Mouse (Mus musculus): Measurements from ENCODE around the gene Prpf3. TPM values are rescaled to one million over a fixed set of nuclear protein-coding genes. Genes with fewer than 3 reads are reported as not detected.

Prpf3 gene
- polyA plus RNA-seq, 1 experiment from 2014 or later = 65.8 TPM

- Histone ChIP-seq H3K27me3 (ENCODE audit: low read depth, poor library complexity, severe bottlenecking) (peaks cover 5% of the 10 kb centered on the region; the same call in 1 of the 2 replicates), H3K27ac (replicated peaks) (peak overlapping the region; percentile 53), H3K4me3 (peak overlapping the region; percentile 16), H3K4me1 (peaks cover 41% of the 10 kb centered on the region), H3K9me3 (replicated peaks) (no peaks in the 10 kb centered on the region), H3K36me3 (peaks cover 8% of the 10 kb centered on the region)
- no peak for DNase-seq (ENCODE audit: low spot score)
- 40% methylated on average over 11 of the region's 11 CpGs for WGBS
Observed at GRCm38 (mm10) chr3:95892066-95893052, 36.7 kb upstream of the Prpf3 start.

GRCm38 (mm10) chr3:95891211-95892065, 35.8 kb upstream of the Prpf3 start, which contains the start of gene BC028528:
Gene BC028528 (minus strand): TSS chr3:95892005.
- H3K9me3 ChIP-seq (replicated peaks) = no peaks in the 10 kb centered on the region
- peaks cover 5% of the 10 kb centered on the region; the same call in 1 of the 2 replicates for H3K27me3 ChIP-seq (ENCODE audit: low read depth, poor library complexity, severe bottlenecking)
- H3K27ac ChIP-seq (replicated peaks) = peak within 1 kb of the TSS; percentile 53
- DNase-seq (ENCODE audit: low spot score) = no peak
- H3K36me3 ChIP-seq = peaks cover 7% of the 10 kb centered on the region
- H3K4me1 ChIP-seq = peaks cover 41% of the 10 kb centered on the region
- 26% methylated on average over 12 of the region's 12 CpGs for WGBS
- peak within 1 kb of the TSS; percentile 16 for H3K4me3 ChIP-seq

DNA sequence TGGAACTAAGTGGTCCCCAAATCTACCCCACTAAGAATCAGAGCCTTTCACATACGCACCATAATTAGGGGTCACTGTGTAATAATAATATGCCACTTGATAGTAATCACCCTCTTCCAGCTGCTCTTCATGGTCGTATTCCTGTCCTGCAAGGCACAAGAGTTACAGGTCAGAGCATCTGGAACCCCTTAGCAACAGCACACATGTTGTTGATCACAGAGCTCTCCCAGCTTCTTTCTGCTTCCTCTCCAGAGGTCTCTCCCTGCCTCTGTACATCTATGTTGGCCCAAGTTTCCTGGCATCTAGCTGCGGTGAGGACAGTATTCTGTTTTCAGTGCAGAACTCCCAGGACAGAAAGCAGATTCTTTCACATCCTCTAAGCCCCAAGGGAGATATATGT, 34.0 kb upstream of the Prpf3 start:
- Histone ChIP-seq H3K36me3 (no peaks in the 10 kb centered on the region), H3K4me3 (no peak overlapping the region), H3K4me1 (peaks cover 30% of the 10 kb centered on the region), H3K9me3 (replicated peaks) (no peaks in the 10 kb centered on the region), H3K27ac (replicated peaks) (no peak overlapping the region), H3K27me3 (ENCODE audit: low read depth, poor library complexity, severe bottlenecking) (peaks cover 5% of the 10 kb centered on the region; the same call in 1 of the 2 replicates)
- WGBS = 79% methylated on average over 3 of the region's 3 CpGs
- no peak for DNase-seq (ENCODE audit: low spot score)

DNA sequence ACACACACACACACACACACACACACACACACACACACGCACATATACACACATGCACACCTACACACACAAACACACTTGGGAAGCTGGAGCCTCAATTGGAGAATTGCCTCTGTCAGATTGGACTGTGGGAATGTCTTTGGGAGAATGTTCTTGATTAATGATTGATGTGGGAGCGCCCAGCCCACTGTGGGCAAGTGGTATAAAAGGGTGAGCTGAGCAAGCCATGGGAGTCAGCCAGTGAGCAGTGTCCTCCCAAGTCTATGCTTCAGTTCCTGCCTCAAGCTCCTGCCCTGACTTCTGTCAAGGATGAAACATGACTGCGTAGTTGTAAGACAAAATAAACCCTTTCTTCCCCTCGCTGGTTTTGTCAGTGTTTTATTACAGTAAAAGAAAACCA, 31.9 kb upstream of the Prpf3 start:
- WGBS = 78% methylated on average over 4 of the region's 4 CpGs
- no peak overlapping the region for H3K27ac ChIP-seq (replicated peaks)

DNA sequence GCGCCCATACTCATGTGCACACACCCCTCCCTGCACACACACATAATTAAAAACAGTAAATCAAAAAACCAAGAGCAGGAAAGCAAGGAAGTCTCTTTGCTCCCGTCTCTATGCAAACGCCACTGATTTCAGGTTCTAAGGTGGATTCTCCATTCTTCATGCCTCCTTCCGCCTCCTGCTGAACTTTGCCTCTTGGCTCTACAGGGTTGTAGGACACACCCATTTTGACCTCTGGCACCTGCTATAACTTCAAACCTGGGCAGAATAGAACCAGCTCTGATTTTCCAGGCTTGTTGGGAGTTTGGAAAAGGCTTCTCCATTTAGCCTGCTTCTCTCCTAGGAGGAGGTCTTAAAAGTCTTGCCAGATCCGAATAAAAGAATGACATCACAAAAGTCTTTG, 28.7 kb upstream of the Prpf3 start:
- Histone ChIP-seq H3K4me3 (no peak overlapping the region), H3K27me3 (ENCODE audit: low read depth, poor library complexity, severe bottlenecking) (peaks cover 17% of the 10 kb centered on the region), H3K9me3 (replicated peaks) (no peaks in the 10 kb centered on the region), H3K36me3 (no peaks in the 10 kb centered on the region), H3K27ac (replicated peaks) (no peak overlapping the region), H3K4me1 (peaks cover 25% of the 10 kb centered on the region)
- DNase-seq (ENCODE audit: low spot score) = no peak
- WGBS = 85% methylated on average over 5 of the region's 5 CpGs

More for the DNA sequence above, 31.9 kb upstream of the Prpf3 start:
- peaks cover 9% of the 10 kb centered on the region; the same call in 1 of the 2 replicates for H3K27me3 ChIP-seq (ENCODE audit: low read depth, poor library complexity, severe bottlenecking)
- H3K9me3 ChIP-seq (replicated peaks) = no peaks in the 10 kb centered on the region
- no peak overlapping the region for H3K4me3 ChIP-seq
- DNase-seq (ENCODE audit: low spot score) = no peak
- H3K4me1 ChIP-seq = peaks cover 21% of the 10 kb centered on the region
- no peaks in the 10 kb centered on the region for H3K36me3 ChIP-seq

- H3K4me1 ChIP-seq = peaks cover 25% of the 10 kb centered on the region
- DNase-seq (ENCODE audit: low spot score) = peak; percentile 57
- peak overlapping the region; percentile 75 for H3K27ac ChIP-seq (replicated peaks)
- peak overlapping the region; percentile 68 for H3K4me3 ChIP-seq
- 3% methylated on average over 24 of the region's 24 CpGs for WGBS
- peaks cover 6% of the 10 kb centered on the region; the same call in 1 of the 2 replicates for H3K36me3 ChIP-seq
- H3K27me3 ChIP-seq (ENCODE audit: low read depth, poor library complexity, severe bottlenecking) = peaks cover 17% of the 10 kb centered on the region
- H3K9me3 ChIP-seq (replicated peaks) = no peaks in the 10 kb centered on the region
Observed at GRCm38 (mm10) chr3:95882816-95883425, 27.2 kb upstream of the Prpf3 start.

- peak; percentile 95 for DNase-seq (ENCODE audit: low spot score)
- H3K9me3 ChIP-seq (replicated peaks) = no peaks in the 10 kb centered on the region
- H3K27ac ChIP-seq (replicated peaks) = peak within 1 kb of the TSS; percentile 75
- H3K4me3 ChIP-seq = peak within 1 kb of the TSS; percentile 68
- H3K36me3 ChIP-seq = peaks cover 6% of the 10 kb centered on the region; the same call in 1 of the 2 replicates
- H3K4me1 ChIP-seq = peaks cover 25% of the 10 kb centered on the region
- under 1% methylated on average over 66 of the region's 66 CpGs for WGBS
- H3K27me3 ChIP-seq (ENCODE audit: low read depth, poor library complexity, severe bottlenecking) = peaks cover 17% of the 10 kb centered on the region
Observed at GRCm38 (mm10) chr3:95881979-95882815, 26.5 kb upstream of the Prpf3 start, which contains the start of gene Ciart. Gene Ciart (minus strand): TSS chr3:95882251.

DNA sequence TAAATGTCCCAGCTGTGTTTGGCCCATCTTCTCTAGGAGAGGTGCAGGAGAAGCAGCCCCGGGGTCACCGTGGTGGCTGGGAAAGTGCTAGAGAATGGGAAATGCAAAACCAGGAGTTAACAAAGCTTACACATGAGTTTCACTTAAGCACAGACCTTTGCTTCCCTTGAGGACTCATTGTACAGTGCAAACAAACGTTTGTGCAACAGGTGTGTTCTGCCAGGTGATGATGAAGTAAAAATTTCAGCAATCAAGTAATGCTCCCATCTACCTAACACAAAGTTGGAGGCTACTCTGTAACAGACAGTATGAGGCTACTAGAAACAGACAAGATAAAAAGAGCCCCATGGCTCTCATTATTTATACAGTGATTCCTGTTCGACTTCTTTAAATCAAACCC, 23.4 kb upstream of the Prpf3 start:
- 89% methylated on average over 4 of the region's 4 CpGs for WGBS
- H3K4me3 ChIP-seq = no peak overlapping the region
- peaks cover 13% of the 10 kb centered on the region for H3K27me3 ChIP-seq (ENCODE audit: low read depth, poor library complexity, severe bottlenecking)
- peaks cover 25% of the 10 kb centered on the region for H3K4me1 ChIP-seq
- H3K36me3 ChIP-seq = peaks cover 10% of the 10 kb centered on the region; the same call in 1 of the 2 replicates
- no peaks in the 10 kb centered on the region for H3K9me3 ChIP-seq (replicated peaks)
- no peak for DNase-seq (ENCODE audit: low spot score)
- H3K27ac ChIP-seq (replicated peaks) = no peak overlapping the region

- 84% methylated on average over 7 of the region's 7 CpGs for WGBS
- H3K27me3 ChIP-seq (ENCODE audit: low read depth, poor library complexity, severe bottlenecking) = no peaks in the 10 kb centered on the region
- H3K4me1 ChIP-seq = peaks cover 19% of the 10 kb centered on the region
- no peak for DNase-seq (ENCODE audit: low spot score)
- H3K36me3 ChIP-seq = peaks cover 37% of the 10 kb centered on the region
- peak overlapping the region; percentile 87; the same call in 1 of the 2 replicates for H3K27ac ChIP-seq (replicated peaks)
- H3K9me3 ChIP-seq (replicated peaks) = no peaks in the 10 kb centered on the region
- H3K4me3 ChIP-seq = peak overlapping the region; percentile 81
Observed at GRCm38 (mm10) chr3:95872048-95872447, 16.4 kb upstream of the Prpf3 start.

DNA sequence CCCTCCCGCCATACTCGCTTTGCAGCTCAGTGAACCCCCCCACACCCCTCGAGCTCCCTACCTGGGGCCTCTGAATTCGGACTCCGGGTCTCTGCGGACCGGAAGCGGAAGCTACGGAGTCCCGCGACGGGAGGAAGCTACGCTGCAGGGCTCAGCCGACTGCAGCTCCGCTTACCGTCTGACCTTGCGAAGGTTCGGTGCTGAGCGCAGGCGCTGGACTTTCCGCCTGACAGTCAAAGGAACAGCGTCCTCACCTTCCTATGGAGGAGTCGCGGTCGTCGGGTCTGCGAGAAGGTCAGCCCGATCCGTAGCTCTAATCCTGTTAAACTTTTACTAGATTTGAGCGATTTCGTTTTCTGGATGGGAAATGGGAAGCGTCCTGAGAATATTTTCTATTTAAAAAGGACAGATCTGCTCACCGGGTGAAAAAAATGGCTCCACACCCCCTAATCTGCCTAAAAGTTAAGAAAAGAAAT, 15.7 kb upstream of the Prpf3 start, which contains the start of gene Mrps21:
Gene Mrps21, minus strand, starts transcription at position 128 of the 476 bp plus-strand sequence.
- Histone ChIP-seq H3K36me3 (peaks cover 43% of the 10 kb centered on the region), H3K27ac (replicated peaks) (peak within 1 kb of the TSS; percentile 87), H3K27me3 (ENCODE audit: low read depth, poor library complexity, severe bottlenecking) (no peaks in the 10 kb centered on the region), H3K9me3 (replicated peaks) (no peaks in the 10 kb centered on the region), H3K4me3 (peak within 1 kb of the TSS; percentile 81), H3K4me1 (peaks cover 19% of the 10 kb centered on the region)
- DNase-seq (ENCODE audit: low spot score) = peak; percentile 88
- WGBS = under 1% methylated on average over 33 of the region's 33 CpGs

DNA sequence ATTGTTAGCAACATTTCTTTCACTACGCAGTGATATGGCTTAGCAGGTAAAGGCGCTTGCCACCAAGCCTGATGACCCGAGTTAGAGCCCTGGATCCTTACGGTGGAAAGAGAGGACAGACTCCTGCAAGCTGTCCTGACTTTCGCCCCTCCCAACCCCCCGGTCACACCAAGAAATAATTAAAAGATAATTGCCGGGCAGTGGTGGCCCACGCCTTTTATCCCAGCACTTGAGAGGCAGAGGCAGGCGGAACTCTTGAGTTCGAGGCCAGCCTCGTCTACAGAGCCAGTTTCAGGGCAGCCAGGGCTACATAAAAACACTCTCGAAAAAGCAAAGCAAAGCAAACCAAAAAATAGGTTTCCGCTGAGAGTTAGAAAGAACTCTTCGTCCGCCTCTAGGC, 15.3 kb upstream of the Prpf3 start:
- peak overlapping the region; percentile 87 for H3K27ac ChIP-seq (replicated peaks)
- H3K9me3 ChIP-seq (replicated peaks) = no peaks in the 10 kb centered on the region
- peaks cover 47% of the 10 kb centered on the region for H3K36me3 ChIP-seq
- H3K4me1 ChIP-seq = peaks cover 19% of the 10 kb centered on the region
- H3K27me3 ChIP-seq (ENCODE audit: low read depth, poor library complexity, severe bottlenecking) = no peaks in the 10 kb centered on the region
- H3K4me3 ChIP-seq = peak overlapping the region; percentile 81
- DNase-seq (ENCODE audit: low spot score) = no peak
- WGBS = 9% methylated on average over 15 of the region's 15 CpGs
